Mouse (Mus musculus) cerebral cortex, adult 2 months (tissue): ENCODE measurements around the gene Bnc2.

Experiments
- WGBS: fragments of 180-500 bp; shearing (Covaris S2); methylation state at CpG from one replicate; pipeline ENCODE4 v1.1.7; 2018; 5-methylcytosine and 5-hydroxymethylcytosine counted together

Bnc2 gene

GRCm38 (mm10) chr4:84427955-84428354 lies 247.1 kb downstream of the Bnc2 start:
- WGBS = 91% methylated on average over 3 of the region's 3 CpGs

- 85% methylated on average over 2 of the region's 2 CpGs for whole genome bisulfite sequencing
Observed at GRCm38 (mm10) chr4:84411431-84411830, 263.6 kb downstream of the Bnc2 start.

GRCm38 (mm10) chr4:84407328-84408028 lies 267.6 kb downstream of the Bnc2 start:
- WGBS = 44% methylated on average over 6 of the region's 6 CpGs

- WGBS = 64% methylated on average over 9 of the region's 9 CpGs
Observed at GRCm38 (mm10) chr4:84403356-84404145, 271.5 kb downstream of the Bnc2 start.

GRCm38 (mm10) chr4:84388991-84389390 lies 286.1 kb downstream of the Bnc2 start:
- 58% methylated on average over 5 of the region's 5 CpGs for WGBS

- 78% methylated on average over 1 of the region's 1 CpGs for WGBS
Observed at GRCm38 (mm10) chr4:84385156-84385555, 289.9 kb downstream of the Bnc2 start.

GRCm38 (mm10) chr4:84379289-84379688 lies 295.8 kb downstream of the Bnc2 start:
- WGBS = 75% methylated on average over 6 of the region's 6 CpGs

GRCm38 (mm10) chr4:84377513-84377912 lies 297.6 kb downstream of the Bnc2 start:
- 56% methylated on average over 5 of the region's 5 CpGs for WGBS

GRCm38 (mm10) chr4:84362337-84362823 lies 312.7 kb downstream of the Bnc2 start:
- 56% methylated on average over 8 of the region's 8 CpGs for WGBS

GRCm38 (mm10) chr4:84361165-84361564 lies 313.9 kb downstream of the Bnc2 start:
- 67% methylated on average over 5 of the region's 5 CpGs for WGBS

- 89% methylated on average over 2 of the region's 2 CpGs for WGBS
Observed at GRCm38 (mm10) chr4:84359996-84360395, 315.1 kb downstream of the Bnc2 start.

GRCm38 (mm10) chr4:84358204-84358603 lies 316.9 kb downstream of the Bnc2 start:
- WGBS = 89% methylated on average over 2 of the region's 2 CpGs

- WGBS = 79% methylated on average over 1 of the region's 1 CpGs
Observed at GRCm38 (mm10) chr4:84357382-84357781, 317.7 kb downstream of the Bnc2 start.

- 67% methylated on average over 8 of the region's 8 CpGs for WGBS
Observed at GRCm38 (mm10) chr4:84356468-84357153, 318.5 kb downstream of the Bnc2 start.

GRCm38 (mm10) chr4:84352656-84353055 lies 322.4 kb downstream of the Bnc2 start:
- 82% methylated on average over 2 of the region's 2 CpGs for WGBS

- WGBS = 71% methylated on average over 5 of the region's 5 CpGs
Observed at GRCm38 (mm10) chr4:84349536-84349935, 325.5 kb downstream of the Bnc2 start.

- 63% methylated on average over 4 of the region's 4 CpGs for WGBS
Observed at GRCm38 (mm10) chr4:84339172-84339571, 335.9 kb downstream of the Bnc2 start.

- WGBS = 65% methylated on average over 9 of the region's 9 CpGs
Observed at GRCm38 (mm10) chr4:84331995-84332394, 343.1 kb downstream of the Bnc2 start.

- WGBS = 41% methylated on average over 3 of the region's 3 CpGs
Observed at GRCm38 (mm10) chr4:84331450-84331849, 343.6 kb downstream of the Bnc2 start.

GRCm38 (mm10) chr4:84330509-84330908 lies 344.6 kb downstream of the Bnc2 start:
- 86% methylated on average over 4 of the region's 4 CpGs for WGBS

GRCm38 (mm10) chr4:84329651-84330050 lies 345.4 kb downstream of the Bnc2 start:
- 91% methylated on average over 5 of the region's 5 CpGs for WGBS

GRCm38 (mm10) chr4:84324371-84324770 lies 350.7 kb downstream of the Bnc2 start:
- WGBS = 60% methylated on average over 4 of the region's 4 CpGs
